Mouse (Mus musculus) MEL (cell line): ENCODE results near the gene Gins1. TPM values are rescaled to one million over a fixed set of nuclear protein-coding genes. Genes with fewer than 3 reads are reported as not detected.

ENCODE experiments used
- DNase-seq: peaks from one replicate; pipeline ENCODE4 v3.0.0; 2011; ENCODE audit warnings: low read depth, low spot score
- H3K27ac ChIP-seq: 2 replicates; pipeline ENCODE4 v1.5.1; 2012; ENCODE audit warnings: low read depth, mild to moderate bottlenecking, control low read depth, low read length, moderate library complexity; ENCODE audit not compliant: control insufficient read depth
- H3K27me3 ChIP-seq, 2 experiments: fragments of 150-350 bp in 1 of 2; sonication (generic) in 1 of 2; 2 replicates each; pipeline ENCODE4 v1.6.1; 2012; ENCODE audit warnings: low read length in 2 of 2, mild to moderate bottlenecking in 2 of 2, improper control_type of control experiment in 1 of 2, moderate library complexity in 1 of 2; ENCODE audit not compliant: insufficient read depth in 2 of 2, control insufficient read depth in 1 of 2
- H3K36me3 ChIP-seq, 2 experiments: 2 replicates each; pipeline ENCODE4 v1.6.1; 2012 to 2014; ENCODE audit warnings: low read length in 2 of 2, improper control_type of control experiment in 1 of 2, inconsistent platforms in 1 of 2, mild to moderate bottlenecking in 1 of 2; ENCODE audit not compliant: insufficient read depth in 2 of 2, control insufficient read depth in 1 of 2
- H3K4me1 ChIP-seq, 2 experiments: fragments of 150-350 bp in 1 of 2; sonication (generic) in 1 of 2; 2 replicates each; pipeline ENCODE4 v1.6.1; 2012; ENCODE audit warnings: low read length in 2 of 2, improper control_type of control experiment in 1 of 2, mild to moderate bottlenecking in 1 of 2; ENCODE audit not compliant: insufficient read depth in 2 of 2, control insufficient read depth in 1 of 2
- H3K4me3 ChIP-seq, 2 experiments: fragments of 150-350 bp in 1 of 2; sonication (generic) in 1 of 2; 2 replicates each; pipeline ENCODE4 v1.5.1; 2012; ENCODE audit warnings: low read depth in 2 of 2, low read length in 2 of 2, mild to moderate bottlenecking in 2 of 2, moderate library complexity in 2 of 2, control low read depth in 1 of 2, improper control_type of control experiment in 1 of 2; ENCODE audit not compliant: control insufficient read depth in 1 of 2, insufficient read depth in 1 of 2
- H3K79me2 ChIP-seq: 2 replicates; pipeline ENCODE4 v1.6.1; 2012; ENCODE audit warnings: mild to moderate bottlenecking, low read length, moderate library complexity; ENCODE audit not compliant: control insufficient read depth, poor library complexity, insufficient read depth
- H3K9ac ChIP-seq: 2 replicates; pipeline ENCODE4 v1.6.1; 2012; ENCODE audit warnings: low read depth, mild to moderate bottlenecking, control low read depth, low read length, moderate library complexity; ENCODE audit not compliant: control insufficient read depth, poor library complexity, severe bottlenecking
- H3K9me3 ChIP-seq: fragments of 150-350 bp; sonication (generic); replicated peaks from 2 replicates; pipeline ENCODE4 v1.6.1; 2012; ENCODE audit warnings: mild to moderate bottlenecking, low read length, improper control_type of control experiment, moderate library complexity; ENCODE audit not compliant: insufficient read depth
- BHLHE40 ChIP-seq: IDR thresholded peaks from 2 replicates; pipeline ENCODE4 v1.6.1; 2012; ENCODE audit warnings: low read depth, mild to moderate bottlenecking, inconsistent platforms, low read length, improper control_type of control experiment, borderline replicate concordance
- CTCF ChIP-seq, 3 experiments: IDR thresholded peaks in 2 of 3; conservative IDR thresholded peaks in 1 of 3; 2 replicates each; pipeline ENCODE4 v1.5.1; 2011 to 2012; ENCODE audit warnings: low read length in 3 of 3, low read depth in 2 of 3, mild to moderate bottlenecking in 2 of 3, improper control_type of control experiment in 1 of 3, inconsistent platforms in 1 of 3, mixed read lengths in 1 of 3, moderate library complexity in 1 of 3; ENCODE audit not compliant: control insufficient read depth in 1 of 3, insufficient read depth in 1 of 3, poor library complexity in 1 of 3, severe bottlenecking in 1 of 3
- E2F4 ChIP-seq: IDR thresholded peaks from 2 replicates; pipeline ENCODE4 v1.6.1; 2011; ENCODE audit warnings: low read depth, low read length, improper control_type of control experiment, borderline replicate concordance
- ELF1 ChIP-seq: IDR thresholded peaks from 2 replicates; pipeline ENCODE4 v1.6.1; 2014; ENCODE audit warnings: low read depth, mild to moderate bottlenecking, inconsistent platforms, low read length, improper control_type of control experiment, moderate library complexity
- GABPA ChIP-seq: IDR thresholded peaks from 2 replicates; pipeline ENCODE4 v1.6.1; 2012; ENCODE audit warnings: low read depth, mild to moderate bottlenecking, inconsistent platforms, low read length, improper control_type of control experiment, moderate library complexity
- HCFC1 ChIP-seq: IDR thresholded peaks from 2 replicates; pipeline ENCODE4 v1.6.1; 2012; ENCODE audit warnings: low read depth, mild to moderate bottlenecking, inconsistent platforms, low read length, improper control_type of control experiment, moderate library complexity
- KAT2A ChIP-seq: conservative IDR thresholded peaks from 2 replicates; pipeline ENCODE4 v1.6.1; 2012; ENCODE audit warnings: low read depth, low read length, improper control_type of control experiment, inconsistent platforms
- MXI1 ChIP-seq: IDR thresholded peaks from 2 replicates; pipeline ENCODE4 v1.6.1; 2011; ENCODE audit warnings: mild to moderate bottlenecking, low read depth, low read length, improper control_type of control experiment
- MYB ChIP-seq: IDR thresholded peaks from 2 replicates; pipeline ENCODE4 v1.6.1; 2011; ENCODE audit warnings: mild to moderate bottlenecking, low read depth, low read length, improper control_type of control experiment
- NELFE ChIP-seq: IDR thresholded peaks from 2 replicates; pipeline ENCODE4 v1.6.1; 2011; ENCODE audit warnings: low read depth, low read length, improper control_type of control experiment
- POLR2A ChIP-seq, 2 experiments: IDR thresholded peaks; 2 replicates each; pipeline ENCODE4 v1.6.1; 2011 to 2012; ENCODE audit warnings: low read length in 2 of 2, mild to moderate bottlenecking in 2 of 2, control low read depth in 1 of 2, improper control_type of control experiment in 1 of 2, low read depth in 1 of 2, moderate library complexity in 1 of 2; ENCODE audit not compliant: control insufficient read depth in 1 of 2, insufficient read depth in 1 of 2, poor library complexity in 1 of 2
- POLR2AphosphoS2 ChIP-seq: IDR thresholded peaks from 2 replicates; pipeline ENCODE4 v1.6.1; 2011; ENCODE audit warnings: low read length, improper control_type of control experiment
- POLR2AphosphoS5 ChIP-seq: IDR thresholded peaks from 2 replicates; pipeline ENCODE4 v1.6.1; 2012; ENCODE audit warnings: low read depth, borderline replicate concordance, mild to moderate bottlenecking, inconsistent platforms, low read length, moderate library complexity, mixed read lengths
- TAL1 ChIP-seq: IDR thresholded peaks from 2 replicates; pipeline ENCODE4 v1.6.1; 2012; ENCODE audit warnings: mild to moderate bottlenecking, inconsistent platforms, low read length, moderate library complexity, mixed read lengths
- TBP ChIP-seq: IDR thresholded peaks from 2 replicates; pipeline ENCODE4 v1.8.0; 2011; ENCODE audit warnings: low read depth, low read length, improper control_type of control experiment
- TCF12 ChIP-seq: IDR thresholded peaks from 2 replicates; pipeline ENCODE4 v1.6.1; 2014; ENCODE audit warnings: low read depth, mild to moderate bottlenecking, inconsistent platforms, low read length, improper control_type of control experiment, moderate library complexity
- ZKSCAN1 ChIP-seq: IDR thresholded peaks from 2 replicates; pipeline ENCODE4 v1.6.1; 2012; ENCODE audit warnings: low read depth, mild to moderate bottlenecking, inconsistent platforms, low read length, improper control_type of control experiment, moderate library complexity
- ZMIZ1 ChIP-seq: IDR thresholded peaks from 2 replicates; pipeline ENCODE4 v1.6.1; 2012; ENCODE audit warnings: low read depth, mild to moderate bottlenecking, inconsistent platforms, low read length, improper control_type of control experiment, moderate library complexity
- polyA plus RNA-seq, 2 experiments: library from polyadenylated mRNA; stranded (reverse) in 1 of 2; unstranded in 1 of 2; fragments of >175 nt in 1 of 2; fragments of >200 nt in 1 of 2; gene quantifications; 2 replicates each; pipeline versions ENCODE4 v1.2.1 to v1.2.4; 2012; ENCODE audit warnings: low replicate concordance in 2 of 2, low read depth in 1 of 2; ENCODE audit not compliant: insufficient read length in 2 of 2, insufficient read depth in 1 of 2, missing spikeins in 1 of 2
- total RNA-seq: library from RNA; depleted of rRNA; stranded (reverse); fragments of 300-350 nt; gene quantifications from 2 replicates; pipeline ENCODE4 v1.2.3, GENCODE M21; 2012

The Gins1 gene
- total and polyA plus RNA-seq, 3 experiments: 64.8 to 68.7 TPM; not detected in 1

DNA sequence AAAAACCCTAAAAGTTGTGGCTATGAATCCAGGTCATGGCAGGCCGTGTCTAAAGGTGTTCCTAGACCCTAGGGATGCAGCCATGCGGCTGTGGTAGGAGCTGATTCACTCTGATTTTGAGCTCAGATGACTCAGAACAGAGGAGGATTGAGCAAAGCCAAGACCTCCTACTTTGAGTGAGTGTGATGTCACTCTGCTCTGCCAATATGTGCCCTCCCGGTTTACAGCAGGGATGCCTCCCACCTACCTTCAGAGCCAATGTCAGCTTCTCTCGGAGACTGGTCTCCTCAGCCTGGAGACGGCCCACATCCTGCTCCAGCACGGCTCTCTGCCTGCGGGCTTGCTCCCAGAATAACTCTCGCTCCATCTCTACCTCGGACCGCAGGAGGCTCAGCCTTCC lies 54.3 kb downstream of the Gins1 start:
- Histone ChIP-seq H3K4me1 (no peaks in the 10 kb centered on the region), H3K9me3 (no peaks in the 10 kb centered on the region), H3K36me3 (no peaks in the 10 kb centered on the region), H3K4me3 (no peak overlapping the region), H3K27me3 (no peaks in the 10 kb centered on the region), H3K27ac (no peak overlapping the region), H3K9ac (no peak overlapping the region), H3K79me2 (no peaks in the 10 kb centered on the region)
- no peak for DNase-seq
- no peak for TF ChIP-seq E2F4
- no peak for TF ChIP-seq MYB
- no peak for TF ChIP-seq KAT2A
- TF ChIP-seq MXI1: no peak

DNA sequence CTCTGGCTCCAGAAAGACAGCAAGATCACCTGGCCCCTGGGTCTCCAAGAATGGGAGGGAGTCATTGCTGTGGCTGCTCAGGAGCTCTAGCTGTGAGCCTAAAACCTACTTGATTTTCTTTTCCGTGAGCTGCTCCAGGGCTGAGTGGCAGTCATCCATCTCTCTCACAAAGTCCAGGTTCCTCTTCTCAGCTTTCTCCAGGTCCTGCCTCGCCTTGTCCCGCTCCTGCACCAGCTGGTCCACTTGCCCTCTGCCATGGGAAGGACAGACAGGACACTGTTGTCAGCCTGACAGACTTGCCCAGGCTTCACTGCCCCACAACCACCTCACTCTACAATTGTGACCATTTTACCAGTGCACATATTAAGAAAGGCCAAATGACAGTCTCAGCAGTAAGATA lies 58.0 kb downstream of the Gins1 start:
- H3K9me3 ChIP-seq: no peaks in the 10 kb centered on the region
- H3K27me3 ChIP-seq: no peaks in the 10 kb centered on the region
- no peaks in the 10 kb centered on the region for H3K4me1 ChIP-seq
- no peak overlapping the region for H3K9ac ChIP-seq
- H3K27ac ChIP-seq: no peak overlapping the region
- TF ChIP-seq POLR2AphosphoS5: no peak
- H3K79me2 ChIP-seq: no peaks in the 10 kb centered on the region
- no peak for DNase-seq
- H3K4me3 ChIP-seq: no peak overlapping the region
- H3K36me3 ChIP-seq: no peaks in the 10 kb centered on the region

DNA sequence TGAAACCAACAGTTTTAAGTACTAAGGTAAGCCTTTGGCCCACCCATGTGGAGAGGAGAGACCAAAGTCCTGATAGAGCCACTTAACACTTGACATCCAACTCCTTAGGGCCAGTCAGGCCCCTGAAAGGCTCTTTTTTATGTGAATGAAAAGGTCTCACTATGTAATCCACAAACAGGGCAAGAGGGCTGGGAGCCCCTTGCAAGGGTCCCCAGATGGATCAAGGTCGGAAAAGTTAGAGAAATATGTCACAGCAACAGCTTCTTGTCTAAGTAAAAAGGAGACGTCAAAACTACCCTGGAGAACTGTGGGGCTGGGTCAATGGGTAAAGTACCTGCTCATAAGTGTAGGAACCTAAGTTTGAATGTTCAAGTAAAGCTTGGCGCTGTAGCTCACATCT lies 59.4 kb downstream of the Gins1 start:
- no peaks in the 10 kb centered on the region; a peak in 1 of 4 replicates for H3K36me3 ChIP-seq
- no peak for DNase-seq
- H3K4me1 ChIP-seq: no peaks in the 10 kb centered on the region
- no peak overlapping the region for H3K4me3 ChIP-seq
- no peak overlapping the region for H3K9ac ChIP-seq
- H3K27me3 ChIP-seq: no peaks in the 10 kb centered on the region
- no peak for TF ChIP-seq ELF1
- no peak for TF ChIP-seq GABPA
- no peak for TF ChIP-seq CTCF (IDR thresholded peaks at IDR 0.05 in 2 of 3, conservative IDR thresholded peaks at IDR 0.05 in 1 of 3; ENCODE audit: control insufficient read depth in 1 of 3, insufficient read depth in 1 of 3, low read depth in 2 of 3, low read length in 3 of 3, poor library complexity in 1 of 3, severe bottlenecking in 1 of 3)
- no peak for TF ChIP-seq POLR2AphosphoS2
- no peak for TF ChIP-seq ZMIZ1
- no peak for TF ChIP-seq POLR2AphosphoS5
- no peak for TF ChIP-seq TCF12
- TF ChIP-seq HCFC1: no peak
- TF ChIP-seq BHLHE40: no peak
- TF ChIP-seq ZKSCAN1: no peak
- no peak for TF ChIP-seq TBP
- no peak for TF ChIP-seq TAL1
- TF ChIP-seq POLR2A (IDR thresholded peaks at IDR 0.05; ENCODE audit: control insufficient read depth in 1 of 2, insufficient read depth in 1 of 2, low read depth in 1 of 2, low read length in 2 of 2, poor library complexity in 1 of 2): no peak
- TF ChIP-seq NELFE: no peak
- no peaks in the 10 kb centered on the region for H3K79me2 ChIP-seq
- no peaks in the 10 kb centered on the region for H3K9me3 ChIP-seq
- no peak overlapping the region for H3K27ac ChIP-seq
